Mouse (Mus musculus) brain, embryonic 14.5 days (tissue): ENCODE measurements around the gene P2rx5.

Experiments used
- CTCF ChIP-seq: fragments of 200-500 bp; IDR thresholded peaks from 2 replicates; pipeline ENCODE4 v1.5.1; 2012; ENCODE audit warnings: inconsistent platforms, mild to moderate bottlenecking, moderate library complexity, borderline replicate concordance; ENCODE audit not compliant: insufficient read depth, insufficient read length; ENCODE audit errors: extremely low read depth
- POLR2A ChIP-seq: fragments of 200-500 bp; IDR thresholded peaks from 2 replicates; pipeline ENCODE4 v1.6.1; 2012; ENCODE audit warnings: mild to moderate bottlenecking, inconsistent platforms, borderline replicate concordance; ENCODE audit not compliant: poor library complexity, insufficient read depth, insufficient read length, severe bottlenecking; ENCODE audit errors: extremely low read depth

DNA sequence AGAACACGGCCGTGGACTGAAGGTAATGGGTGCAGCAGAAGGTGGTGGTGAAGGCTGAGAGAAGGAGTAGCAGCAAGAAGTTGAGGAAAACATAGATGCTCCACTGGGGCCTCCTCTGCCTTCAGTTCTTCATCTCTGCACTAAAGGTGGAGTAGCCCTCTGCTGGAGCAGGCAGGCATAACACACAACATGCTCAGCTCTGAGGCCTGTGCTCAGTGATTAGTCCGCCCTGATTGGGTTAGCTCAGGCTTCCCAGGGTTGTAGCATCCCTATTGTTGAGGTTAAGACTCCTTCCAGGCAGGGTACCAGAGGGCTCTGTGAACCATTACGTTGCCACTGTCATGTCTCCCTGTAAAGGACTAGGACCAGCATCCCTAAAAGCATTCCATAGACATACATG lies 9.0 kb downstream of the P2rx5 start:
- peak; percentile 73 for TF ChIP-seq CTCF
- TF ChIP-seq POLR2A: no peak
